Mouse (Mus musculus): Measurements from ENCODE around the gene Tmprss9. TPM values are rescaled to one million over a fixed set of nuclear protein-coding genes. Genes with fewer than 3 reads are reported as not detected.

Tmprss9 gene
- polyA plus RNA-seq, 1 experiment: 2.0 TPM

- peaks cover 5% of the 10 kb centered on the region; the same call in 1 of the 2 replicates for H3K4me1 ChIP-seq (ENCODE audit: control insufficient read depth, insufficient read depth, low read length)
- no peaks in the 10 kb centered on the region for H3K27me3 ChIP-seq (ENCODE audit: control insufficient read depth, insufficient read depth, low read length)
- H3K4me3 ChIP-seq (ENCODE audit: control insufficient read depth, low read depth, low read length): no peak overlapping the region; the same call in 1 of the 2 replicates
- H3K36me3 ChIP-seq (ENCODE audit: control insufficient read depth, insufficient read depth, low read length): no peaks in the 10 kb centered on the region
- H3K27ac ChIP-seq (ENCODE audit: control insufficient read depth, insufficient read depth, low read depth, low read length): no peak overlapping the region
- TF ChIP-seq POLR2A (IDR thresholded peaks at IDR 0.05; ENCODE audit: control insufficient read depth, low read depth, low read length) (no peak), CTCF (IDR thresholded peaks at IDR 0.05; ENCODE audit: control insufficient read depth, insufficient read depth, insufficient replicate concordance, low read depth, low read length) (no peak)
These were observed 37.9 kb downstream of the Tmprss9 start for GRCm38 (mm10) chr10:80909375-80910162.

- no peak overlapping the region for H3K4me3 ChIP-seq (ENCODE audit: control insufficient read depth, low read depth, low read length)
- no peaks in the 10 kb centered on the region for H3K36me3 ChIP-seq (ENCODE audit: control insufficient read depth, insufficient read depth, low read length)
- H3K27ac ChIP-seq (ENCODE audit: control insufficient read depth, insufficient read depth, low read depth, low read length): no peak overlapping the region
- H3K27me3 ChIP-seq (ENCODE audit: control insufficient read depth, insufficient read depth, low read length): no peaks in the 10 kb centered on the region
- peaks cover 3% of the 10 kb centered on the region; the same call in 1 of the 2 replicates for H3K4me1 ChIP-seq (ENCODE audit: control insufficient read depth, insufficient read depth, low read length)
- no peak for TF ChIP-seq POLR2A (IDR thresholded peaks at IDR 0.05; ENCODE audit: control insufficient read depth, low read depth, low read length)
- TF ChIP-seq CTCF (IDR thresholded peaks at IDR 0.05; ENCODE audit: control insufficient read depth, insufficient read depth, insufficient replicate concordance, low read depth, low read length): no peak
These were observed 39.7 kb downstream of the Tmprss9 start for GRCm38 (mm10) chr10:80911354-80911753.

GRCm38 (mm10) chr10:80911891-80912290, 40.2 kb downstream of the Tmprss9 start:
- Histone ChIP-seq H3K27ac (ENCODE audit: control insufficient read depth, insufficient read depth, low read depth, low read length) (no peak overlapping the region), H3K36me3 (ENCODE audit: control insufficient read depth, insufficient read depth, low read length) (no peaks in the 10 kb centered on the region), H3K4me3 (ENCODE audit: control insufficient read depth, low read depth, low read length) (no peak overlapping the region), H3K27me3 (ENCODE audit: control insufficient read depth, insufficient read depth, low read length) (no peaks in the 10 kb centered on the region), H3K4me1 (ENCODE audit: control insufficient read depth, insufficient read depth, low read length) (peaks cover 3% of the 10 kb centered on the region; the same call in 1 of the 2 replicates)
- TF ChIP-seq CTCF (IDR thresholded peaks at IDR 0.05; ENCODE audit: control insufficient read depth, insufficient read depth, insufficient replicate concordance, low read depth, low read length) (no peak), POLR2A (IDR thresholded peaks at IDR 0.05; ENCODE audit: control insufficient read depth, low read depth, low read length) (no peak)

- TF ChIP-seq POLR2A (IDR thresholded peaks at IDR 0.05; ENCODE audit: control insufficient read depth, low read depth, low read length) (no peak), CTCF (IDR thresholded peaks at IDR 0.05; ENCODE audit: control insufficient read depth, insufficient read depth, insufficient replicate concordance, low read depth, low read length) (no peak)
- H3K4me1 ChIP-seq (ENCODE audit: control insufficient read depth, insufficient read depth, low read length): peaks cover 4% of the 10 kb centered on the region
- H3K27ac ChIP-seq (ENCODE audit: control insufficient read depth, insufficient read depth, low read depth, low read length): no peak overlapping the region
- H3K4me3 ChIP-seq (ENCODE audit: control insufficient read depth, low read depth, low read length): no peak overlapping the region
- H3K36me3 ChIP-seq (ENCODE audit: control insufficient read depth, insufficient read depth, low read length): no peaks in the 10 kb centered on the region
- H3K27me3 ChIP-seq (ENCODE audit: control insufficient read depth, insufficient read depth, low read length): no peaks in the 10 kb centered on the region
These were observed 41.8 kb downstream of the Tmprss9 start for GRCm38 (mm10) chr10:80913364-80914011.

GRCm38 (mm10) chr10:80914253-80914656, 42.6 kb downstream of the Tmprss9 start:
- Histone ChIP-seq H3K4me1 (ENCODE audit: control insufficient read depth, insufficient read depth, low read length) (peaks cover 4% of the 10 kb centered on the region), H3K27ac (ENCODE audit: control insufficient read depth, insufficient read depth, low read depth, low read length) (no peak overlapping the region), H3K36me3 (ENCODE audit: control insufficient read depth, insufficient read depth, low read length) (no peaks in the 10 kb centered on the region), H3K4me3 (ENCODE audit: control insufficient read depth, low read depth, low read length) (no peak overlapping the region), H3K27me3 (ENCODE audit: control insufficient read depth, insufficient read depth, low read length) (no peaks in the 10 kb centered on the region)
- TF ChIP-seq CTCF (IDR thresholded peaks at IDR 0.05; ENCODE audit: control insufficient read depth, insufficient read depth, insufficient replicate concordance, low read depth, low read length): no peak
- no peak for TF ChIP-seq POLR2A (IDR thresholded peaks at IDR 0.05; ENCODE audit: control insufficient read depth, low read depth, low read length)

GRCm38 (mm10) chr10:80915260-80915659, 43.6 kb downstream of the Tmprss9 start:
- Histone ChIP-seq H3K4me3 (ENCODE audit: control insufficient read depth, low read depth, low read length) (no peak overlapping the region), H3K27me3 (ENCODE audit: control insufficient read depth, insufficient read depth, low read length) (no peaks in the 10 kb centered on the region), H3K36me3 (ENCODE audit: control insufficient read depth, insufficient read depth, low read length) (no peaks in the 10 kb centered on the region), H3K27ac (ENCODE audit: control insufficient read depth, insufficient read depth, low read depth, low read length) (no peak overlapping the region), H3K4me1 (ENCODE audit: control insufficient read depth, insufficient read depth, low read length) (peaks cover 4% of the 10 kb centered on the region)
- no peak for TF ChIP-seq CTCF (IDR thresholded peaks at IDR 0.05; ENCODE audit: control insufficient read depth, insufficient read depth, insufficient replicate concordance, low read depth, low read length)
- no peak for TF ChIP-seq POLR2A (IDR thresholded peaks at IDR 0.05; ENCODE audit: control insufficient read depth, low read depth, low read length)

GRCm38 (mm10) chr10:80915736-80916135, 44.1 kb downstream of the Tmprss9 start:
- H3K4me3 ChIP-seq (ENCODE audit: control insufficient read depth, low read depth, low read length): no peak overlapping the region
- H3K27me3 ChIP-seq (ENCODE audit: control insufficient read depth, insufficient read depth, low read length): no peaks in the 10 kb centered on the region
- TF ChIP-seq CTCF (IDR thresholded peaks at IDR 0.05; ENCODE audit: control insufficient read depth, insufficient read depth, insufficient replicate concordance, low read depth, low read length) (no peak), POLR2A (IDR thresholded peaks at IDR 0.05; ENCODE audit: control insufficient read depth, low read depth, low read length) (no peak)
- no peaks in the 10 kb centered on the region for H3K36me3 ChIP-seq (ENCODE audit: control insufficient read depth, insufficient read depth, low read length)
- H3K27ac ChIP-seq (ENCODE audit: control insufficient read depth, insufficient read depth, low read depth, low read length): no peak overlapping the region
- peaks cover 4% of the 10 kb centered on the region for H3K4me1 ChIP-seq (ENCODE audit: control insufficient read depth, insufficient read depth, low read length)

Data from testis, adult 2 months (tissue).